Mouse (Mus musculus) ES-CJ7 (cell line): ENCODE measurements around the gene Tceal5.

Experiments used
- DNase-seq: peaks from one replicate; pipeline ENCODE4 v3.0.0; 2011; ENCODE audit warnings: low read depth, low spot score

Gene Tceal5

DNA sequence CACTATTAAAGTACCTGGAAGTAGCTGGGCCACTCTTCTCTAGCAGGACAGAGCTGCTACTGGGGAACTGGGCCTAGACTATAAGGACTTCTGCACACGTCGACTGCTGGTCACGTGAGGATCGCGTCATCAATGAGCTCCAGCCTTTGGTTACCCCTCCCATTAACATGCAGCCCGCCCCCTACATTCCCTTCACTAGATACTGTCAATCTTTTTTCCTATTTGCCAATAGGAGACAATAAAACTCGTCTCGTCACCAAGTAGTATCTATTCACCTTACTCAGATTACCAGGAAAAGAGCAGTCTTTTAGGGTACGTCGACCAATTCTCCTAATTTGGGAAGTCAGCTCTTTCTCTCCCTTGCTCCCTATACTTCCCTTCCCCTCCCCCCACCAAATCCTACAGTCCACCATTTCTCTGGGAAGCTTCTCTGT lies 31.5 kb downstream of the Tceal5 start, which contains the start of gene Tceal8:
TSS of gene Tceal8 (minus strand) at position 225 of the 434 bp plus-strand sequence.
- DNase-seq = peak; percentile 97

DNA sequence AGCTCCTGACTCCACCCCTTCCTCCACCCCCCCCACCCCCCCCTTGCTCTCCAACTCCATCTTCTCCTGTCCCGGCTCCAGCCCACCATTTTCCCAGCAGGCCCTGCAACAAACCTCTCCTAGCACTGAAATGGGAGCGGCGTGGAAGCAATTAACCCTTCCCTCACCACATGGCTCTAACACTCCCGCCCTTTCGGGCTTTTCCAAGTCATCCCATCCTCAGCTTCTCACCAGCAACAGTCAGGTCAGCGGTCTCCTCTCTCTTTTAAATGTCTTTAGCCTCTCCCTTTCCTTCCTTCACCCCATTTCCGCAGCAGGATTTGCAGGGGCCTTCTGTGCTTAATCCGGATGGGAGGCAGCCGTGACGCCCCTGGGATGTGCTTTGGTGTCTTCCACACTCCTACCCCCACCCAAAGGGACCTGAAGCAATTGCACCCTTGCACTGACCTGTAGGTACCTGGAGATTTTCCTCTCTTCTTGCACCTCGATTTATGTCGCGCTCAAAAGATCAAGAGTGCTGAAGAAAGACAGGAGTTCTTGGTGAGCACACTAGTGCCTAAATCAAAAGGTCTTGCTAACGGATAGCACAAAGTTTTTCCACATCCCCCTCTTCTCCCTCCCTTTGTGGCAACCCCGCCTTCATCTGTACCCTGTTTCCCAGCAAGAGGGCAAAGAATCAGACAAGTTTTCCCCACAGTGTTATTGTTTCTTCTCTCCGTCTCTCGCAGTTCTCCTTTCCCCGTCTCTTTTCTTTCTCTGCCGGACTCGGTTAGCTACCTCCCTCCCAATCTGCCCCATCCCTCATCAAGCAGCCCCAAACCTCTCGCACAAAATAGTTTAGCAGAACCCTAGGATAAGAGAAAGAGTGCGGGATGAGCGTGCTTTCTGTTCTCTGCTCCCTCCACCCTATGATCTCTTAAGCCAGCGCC lies 32.2 kb downstream of the Tceal5 start:
- DNase-seq = peak; percentile 83

DNA sequence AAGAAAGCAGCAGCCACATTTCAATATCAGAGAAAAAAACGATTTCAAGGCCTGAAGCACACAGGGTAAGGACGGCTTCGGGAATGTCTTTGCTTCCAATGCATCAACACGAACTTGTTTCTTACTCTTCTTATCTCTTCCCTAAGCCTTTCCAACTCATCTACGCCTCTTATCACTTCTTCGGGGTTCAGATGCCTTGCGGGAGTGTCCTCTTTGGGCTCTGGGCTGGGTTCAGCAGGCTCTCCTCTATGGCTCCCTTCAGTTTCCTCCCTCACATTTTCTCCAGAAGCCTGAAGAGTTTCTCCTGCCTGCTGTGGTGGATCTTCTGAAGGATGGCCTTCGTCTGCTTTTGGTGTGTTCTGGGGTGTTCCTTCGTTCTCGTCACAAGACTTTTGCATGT lies 33.1 kb downstream of the Tceal5 start:
- DNase-seq = no peak
